Mouse (Mus musculus) effector memory CD4-positive, alpha-beta T cell, adult 7 months (primary cell): ENCODE data around the gene Clk1. TPM values are rescaled to one million over a fixed set of nuclear protein-coding genes. Genes with fewer than 3 reads are reported as not detected.

ENCODE experiments used
- polyA plus RNA-seq: library from polyadenylated mRNA; unstranded; fragments of 100-300 nt; shearing (Covaris generic); gene quantifications from one replicate; pipeline ENCODE4 v1.2.1, GENCODE M21; 2017

The Clk1 gene
- 1,105 TPM for polyA plus RNA-seq

GRCm38 (mm10) chr1:58423371-58424248 lies at the start of gene Clk1:
Clk1 (minus strand) TSS chr1:58424066.

GRCm38 (mm10) chr1:58445143-58445722 lies 21.4 kb upstream of the Clk1 start, which contains the start of the genes Nif3l1 and Ppil3:
Nif3l1 (plus strand) TSS chr1:58445151.
Ppil3 (minus strand) TSS chr1:58445486.

GRCm38 (mm10) chr1:58392652-58393283 lies 31.1 kb downstream of the Clk1 start, which contains the start of gene Bzw1:
Bzw1 (plus strand) TSS chr1:58392898.

Other genes starting within 250 kb of the Clk1 start
- gene Aox4, start 213.7 kb downstream of the Clk1 start, polyA plus RNA-seq, result not detected
- gene Aox2, start 145.7 kb downstream of the Clk1 start, polyA plus RNA-seq, result 0.06 TPM
- gene Bzw1, start 31.2 kb downstream of the Clk1 start, polyA plus RNA-seq, result 382 TPM
- gene Nif3l1, start 21.1 kb upstream of the Clk1 start, polyA plus RNA-seq, result 38.5 TPM
- gene Ppil3, start 21.4 kb upstream of the Clk1 start, polyA plus RNA-seq, result 27.0 TPM
- 26.4 TPM for gene Orc2, start 81.0 kb upstream of the Clk1 start, polyA plus RNA-seq
- 6.6 TPM for gene Fam126b, start 162.3 kb upstream of the Clk1 start, polyA plus RNA-seq
- gene Ndufb3, start 162.3 kb upstream of the Clk1 start, polyA plus RNA-seq, result 66.4 TPM